Mouse (Mus musculus): ENCODE results near the gene Cbfa2t2. TPM values are rescaled to one million over a fixed set of nuclear protein-coding genes. Genes with fewer than 3 reads are reported as not detected.
"Not testable (repeated sequence)": the region's sequence is repeated elsewhere in the genome, so short reads cannot be mapped to it uniquely, and the experiment has no call there.

Cbfa2t2 gene
- polyA plus RNA-seq, 1 experiment: 9.8 TPM

- no peaks in the 10 kb centered on the region for H3K27me3 ChIP-seq (ENCODE audit: control insufficient read depth, insufficient read depth, low read length)
- no peak overlapping the region for H3K4me3 ChIP-seq (ENCODE audit: low read depth, low read length)
- 78% methylated on average over 5 of the region's 5 CpGs for WGBS
- H3K27ac ChIP-seq (ENCODE audit: insufficient read depth, low read depth, low read length): no peak overlapping the region
- TF ChIP-seq POLR2A (IDR thresholded peaks at IDR 0.05; ENCODE audit: low read depth, low read length) (no peak), CTCF (IDR thresholded peaks at IDR 0.05; ENCODE audit: extremely low read depth, insufficient read length, insufficient replicate concordance, low read depth, low read length) (no peak)
- H3K36me3 ChIP-seq (ENCODE audit: control insufficient read depth, insufficient read depth, low read length): no peaks in the 10 kb centered on the region
- no peaks in the 10 kb centered on the region for H3K4me1 ChIP-seq (ENCODE audit: control insufficient read depth, insufficient read depth, insufficient read length, low read length)
Measured at GRCm38 (mm10) chr2:154467139-154467538, 30.9 kb downstream of the Cbfa2t2 start.

GRCm38 (mm10) chr2:154474251-154475061 is 38.2 kb downstream of the Cbfa2t2 start:
- no peaks in the 10 kb centered on the region for H3K36me3 ChIP-seq (ENCODE audit: control insufficient read depth, insufficient read depth, low read length)
- H3K4me3 ChIP-seq (ENCODE audit: low read depth, low read length): no peak overlapping the region
- no peaks in the 10 kb centered on the region for H3K4me1 ChIP-seq (ENCODE audit: control insufficient read depth, insufficient read depth, insufficient read length, low read length)
- 87% methylated on average over 1 of the region's 1 CpGs for WGBS
- H3K27ac ChIP-seq (ENCODE audit: insufficient read depth, low read depth, low read length): 0 out of 2 replicates have a peak overlapping the region, but pooled peaks have one; percentile 8
- no peaks in the 10 kb centered on the region for H3K27me3 ChIP-seq (ENCODE audit: control insufficient read depth, insufficient read depth, low read length)
- TF ChIP-seq CTCF (IDR thresholded peaks at IDR 0.05; ENCODE audit: extremely low read depth, insufficient read length, insufficient replicate concordance, low read depth, low read length) (no peak), POLR2A (IDR thresholded peaks at IDR 0.05; ENCODE audit: low read depth, low read length) (no peak)

- Histone ChIP-seq H3K27me3 (ENCODE audit: control insufficient read depth, insufficient read depth, low read length) (no peaks in the 10 kb centered on the region), H3K4me3 (ENCODE audit: low read depth, low read length) (no peak overlapping the region), H3K4me1 (ENCODE audit: control insufficient read depth, insufficient read depth, insufficient read length, low read length) (no peaks in the 10 kb centered on the region), H3K36me3 (ENCODE audit: control insufficient read depth, insufficient read depth, low read length) (no peaks in the 10 kb centered on the region), H3K27ac (ENCODE audit: insufficient read depth, low read depth, low read length) (no peak overlapping the region)
- WGBS: 21% methylated on average over 1 of the region's 1 CpGs
- TF ChIP-seq CTCF (IDR thresholded peaks at IDR 0.05; ENCODE audit: extremely low read depth, insufficient read length, insufficient replicate concordance, low read depth, low read length) (no peak), POLR2A (IDR thresholded peaks at IDR 0.05; ENCODE audit: low read depth, low read length) (no peak)
Measured at GRCm38 (mm10) chr2:154475062-154475349, 38.7 kb downstream of the Cbfa2t2 start.

- Histone ChIP-seq H3K4me1 (ENCODE audit: control insufficient read depth, insufficient read depth, insufficient read length, low read length) (no peaks in the 10 kb centered on the region), H3K4me3 (ENCODE audit: low read depth, low read length) (no peak overlapping the region), H3K27ac (ENCODE audit: insufficient read depth, low read depth, low read length) (no peak overlapping the region), H3K36me3 (ENCODE audit: control insufficient read depth, insufficient read depth, low read length) (no peaks in the 10 kb centered on the region), H3K27me3 (ENCODE audit: control insufficient read depth, insufficient read depth, low read length) (no peaks in the 10 kb centered on the region)
- 92% methylated on average over 7 of the region's 7 CpGs for WGBS
- no peak for TF ChIP-seq POLR2A (IDR thresholded peaks at IDR 0.05; ENCODE audit: low read depth, low read length)
- no peak for TF ChIP-seq CTCF (IDR thresholded peaks at IDR 0.05; ENCODE audit: extremely low read depth, insufficient read length, insufficient replicate concordance, low read depth, low read length)
Measured at GRCm38 (mm10) chr2:154475861-154476260, 39.6 kb downstream of the Cbfa2t2 start.

GRCm38 (mm10) chr2:154477028-154477427 is 40.7 kb downstream of the Cbfa2t2 start:
- no peaks in the 10 kb centered on the region for H3K36me3 ChIP-seq (ENCODE audit: control insufficient read depth, insufficient read depth, low read length)
- H3K4me3 ChIP-seq (ENCODE audit: low read depth, low read length): no peak overlapping the region
- H3K27ac ChIP-seq (ENCODE audit: insufficient read depth, low read depth, low read length): no peak overlapping the region
- no peaks in the 10 kb centered on the region for H3K27me3 ChIP-seq (ENCODE audit: control insufficient read depth, insufficient read depth, low read length)
- no peaks in the 10 kb centered on the region for H3K4me1 ChIP-seq (ENCODE audit: control insufficient read depth, insufficient read depth, insufficient read length, low read length)
- WGBS: 76% methylated on average over 3 of the region's 3 CpGs
- no peak for TF ChIP-seq CTCF (IDR thresholded peaks at IDR 0.05; ENCODE audit: extremely low read depth, insufficient read length, insufficient replicate concordance, low read depth, low read length)
- no peak for TF ChIP-seq POLR2A (IDR thresholded peaks at IDR 0.05; ENCODE audit: low read depth, low read length)

- Histone ChIP-seq H3K36me3 (ENCODE audit: control insufficient read depth, insufficient read depth, low read length) (no peaks in the 10 kb centered on the region), H3K27ac (ENCODE audit: insufficient read depth, low read depth, low read length) (no peak overlapping the region), H3K27me3 (ENCODE audit: control insufficient read depth, insufficient read depth, low read length) (no peaks in the 10 kb centered on the region), H3K4me3 (ENCODE audit: low read depth, low read length) (no peak overlapping the region), H3K4me1 (ENCODE audit: control insufficient read depth, insufficient read depth, insufficient read length, low read length) (no peaks in the 10 kb centered on the region)
- TF ChIP-seq CTCF (IDR thresholded peaks at IDR 0.05; ENCODE audit: extremely low read depth, insufficient read length, insufficient replicate concordance, low read depth, low read length): no peak
- no peak for TF ChIP-seq POLR2A (IDR thresholded peaks at IDR 0.05; ENCODE audit: low read depth, low read length)
Measured at GRCm38 (mm10) chr2:154491788-154492187, 55.5 kb downstream of the Cbfa2t2 start.

GRCm38 (mm10) chr2:154493559-154493958 is 57.3 kb downstream of the Cbfa2t2 start:
- not testable (repeated sequence) for H3K36me3 ChIP-seq (ENCODE audit: control insufficient read depth, insufficient read depth, low read length); H3K27me3 ChIP-seq (ENCODE audit: control insufficient read depth, insufficient read depth, low read length); H3K4me1 ChIP-seq (ENCODE audit: control insufficient read depth, insufficient read depth, insufficient read length, low read length); H3K4me3 ChIP-seq (ENCODE audit: low read depth, low read length); H3K27ac ChIP-seq (ENCODE audit: insufficient read depth, low read depth, low read length)
- peak; percentile 19; the same call in 1 of the 2 replicates for TF ChIP-seq CTCF (IDR thresholded peaks at IDR 0.05; ENCODE audit: extremely low read depth, insufficient read length, insufficient replicate concordance, low read depth, low read length)
- 64% methylated on average over 2 of the region's 2 CpGs for WGBS
